Mouse (Mus musculus) limb, embryonic 11.5 days (tissue): ENCODE data around the gene Sh3d19. TPM values are rescaled to one million over a fixed set of nuclear protein-coding genes. Genes with fewer than 3 reads are reported as not detected.

ENCODE experiments used
- ATAC-seq: fragments of 200-750 bp; cut with Nextera tagmentation; 2 replicates; pipeline ENCODE4 v1.8.0; 2017; ENCODE audit warnings: low read depth; ENCODE audit not compliant: insufficient number of reproducible peaks, low FRiP score, low TSS enrichment
- DNase-seq: peaks from one replicate; pipeline ENCODE4 v3.0.0-alpha.2; 2015; ENCODE audit warnings: low spot score
- H3K27ac ChIP-seq: fragments of 300-500 bp; sonication (generic); replicated peaks from 2 replicates; pipeline ENCODE4 v1.5.1; 2014; ENCODE audit warnings: low read depth, mild to moderate bottlenecking, low read length
- H3K27me3 ChIP-seq: fragments of 300-500 bp; sonication (generic); 2 replicates; pipeline ENCODE4 v1.6.1; 2014; ENCODE audit warnings: mild to moderate bottlenecking, low read length, mixed read lengths; ENCODE audit not compliant: control insufficient read depth, insufficient read depth
- H3K36me3 ChIP-seq: fragments of 300-500 bp; sonication (generic); 2 replicates; pipeline ENCODE4 v1.6.1; 2014; ENCODE audit warnings: mild to moderate bottlenecking, low read length, moderate library complexity, mixed read lengths; ENCODE audit not compliant: control insufficient read depth, insufficient read depth
- H3K4me1 ChIP-seq: fragments of 300-500 bp; sonication (generic); 2 replicates; pipeline ENCODE4 v1.6.1; 2014; ENCODE audit warnings: low read length, mixed read lengths; ENCODE audit not compliant: control insufficient read depth, insufficient read depth
- H3K4me2 ChIP-seq: fragments of 300-500 bp; sonication (generic); 2 replicates; pipeline ENCODE4 v1.6.1; 2014; ENCODE audit warnings: low read depth, mild to moderate bottlenecking, moderate library complexity; ENCODE audit not compliant: severe bottlenecking
- H3K4me3 ChIP-seq: fragments of 300-500 bp; sonication (generic); 2 replicates; pipeline ENCODE4 v1.5.1; 2014; ENCODE audit warnings: low read depth, low read length
- H3K9ac ChIP-seq: fragments of 300-500 bp; sonication (generic); 2 replicates; pipeline ENCODE4 v1.6.1; 2014; ENCODE audit warnings: mild to moderate bottlenecking, low read length
- H3K9me3 ChIP-seq: fragments of 300-500 bp; sonication (generic); 2 replicates; pipeline ENCODE4 v1.6.1; 2016; ENCODE audit warnings: low read length; ENCODE audit not compliant: control insufficient read depth
- WGBS: fragments of 180-500 bp; shearing (Covaris S2); extraction: QIAGEN DNeasy Blood & Tissue Kit; methylation state at CpG from one replicate; pipeline ENCODE4 v1.1.7; 2014; 5-methylcytosine and 5-hydroxymethylcytosine counted together
- polyA plus RNA-seq: library from polyadenylated mRNA; unstranded; fragments of >200 nt; fragmentation: Nextera tagmentation; extraction: Ambion mirVana; gene quantifications from 2 replicates; pipeline ENCODE4 v1.2.1, GENCODE M21; 2014

Sh3d19 gene
- polyA plus RNA-seq, 1 experiment from 2014 or later: 19.4 TPM

DNA sequence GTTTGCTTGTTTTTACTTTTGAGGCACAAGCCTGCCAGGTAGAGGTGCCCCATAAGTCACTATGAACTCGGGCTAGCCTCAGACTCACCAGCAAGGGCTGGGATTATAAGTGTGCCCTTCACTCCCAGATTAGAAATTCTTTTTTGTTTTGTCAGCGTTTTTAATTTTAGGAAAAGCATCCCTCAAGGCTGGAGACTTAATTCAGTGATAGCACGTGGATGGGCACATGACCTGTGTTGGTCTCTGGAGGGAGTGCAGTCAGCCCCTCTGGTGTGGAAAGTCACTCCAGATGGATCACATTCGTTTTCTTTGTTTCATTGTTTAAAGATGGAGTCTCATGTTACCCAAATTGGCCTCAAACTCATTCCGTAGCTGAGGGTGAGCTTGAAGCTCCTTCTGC is 102.0 kb downstream of the Sh3d19 start:
- ATAC-seq: no peak
- H3K4me1 ChIP-seq: no peaks in the 10 kb centered on the region

DNA sequence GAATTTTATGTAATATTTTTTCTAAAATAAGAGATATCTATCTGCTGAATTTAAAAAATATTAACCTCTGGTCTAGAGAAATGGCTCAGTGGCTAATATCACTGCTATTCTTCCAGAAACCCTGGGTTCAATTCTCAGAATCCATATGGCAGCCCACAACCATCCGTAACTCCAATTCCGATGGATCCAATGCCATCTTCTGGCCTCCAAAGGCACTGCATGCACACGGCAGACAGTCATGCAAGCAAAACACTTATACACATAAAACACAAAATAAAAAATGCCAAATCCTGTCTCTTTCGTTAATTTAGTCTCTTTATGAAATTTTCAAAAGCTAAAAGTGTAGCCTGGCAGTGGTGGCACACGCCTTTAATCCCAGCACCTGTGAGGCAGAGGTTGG is 104.7 kb downstream of the Sh3d19 start:
- H3K4me1 ChIP-seq: no peaks in the 10 kb centered on the region

More for the DNA sequence above, 102.0 kb downstream of the Sh3d19 start:
- H3K36me3 ChIP-seq: no peaks in the 10 kb centered on the region
- WGBS: 78% methylated on average over 5 of the region's 5 CpGs
- no peak overlapping the region for H3K9ac ChIP-seq
- no peak overlapping the region for H3K27ac ChIP-seq
- no peak overlapping the region for H3K4me3 ChIP-seq
- no peak for DNase-seq
- no peaks in the 10 kb centered on the region for H3K9me3 ChIP-seq
- H3K4me2 ChIP-seq: no peak overlapping the region
- H3K27me3 ChIP-seq: no peaks in the 10 kb centered on the region

DNA sequence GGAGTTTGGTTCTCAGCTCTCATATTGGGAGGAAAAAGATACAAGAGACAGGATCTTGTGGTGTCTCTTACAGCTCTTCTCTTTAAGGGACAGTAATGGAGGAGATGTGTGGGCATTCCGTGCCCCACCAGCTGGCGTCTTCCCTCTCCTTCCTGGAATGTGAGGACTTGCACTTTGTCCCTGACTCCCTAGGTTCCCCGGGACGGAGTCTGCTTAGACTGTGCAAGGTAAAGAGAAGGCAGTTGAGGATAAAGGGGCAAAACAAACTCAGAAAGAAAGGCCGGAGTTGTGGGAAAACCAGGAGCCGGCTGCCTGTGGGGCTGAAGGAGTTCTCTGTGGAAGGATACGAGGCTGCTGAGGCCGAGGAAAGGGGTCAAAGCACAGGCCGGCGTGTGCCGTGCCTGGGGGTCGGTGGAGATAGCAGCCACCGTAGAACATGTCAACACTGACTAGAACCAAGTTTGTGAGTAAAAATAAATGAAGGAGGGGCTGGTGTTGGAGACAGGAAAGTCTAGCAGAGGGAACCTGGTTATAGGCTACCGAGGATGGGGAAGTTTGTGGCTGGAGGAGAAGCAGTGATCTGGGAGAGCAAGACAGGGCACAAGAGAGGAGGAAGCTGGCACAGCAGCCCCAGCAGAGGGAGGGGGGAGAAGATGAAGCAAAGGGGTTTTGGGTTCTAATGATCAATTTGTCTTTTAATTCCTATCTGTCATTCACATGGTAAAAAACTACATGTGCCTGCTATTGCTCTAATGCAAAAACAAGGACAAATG is 105.8 kb downstream of the Sh3d19 start:
- Histone ChIP-seq H3K27me3 (no peaks in the 10 kb centered on the region), H3K9ac (no peak overlapping the region), H3K4me3 (no peak overlapping the region), H3K4me2 (no peak overlapping the region), H3K27ac (no peak overlapping the region), H3K9me3 (no peaks in the 10 kb centered on the region), H3K36me3 (no peaks in the 10 kb centered on the region), H3K4me1 (no peaks in the 10 kb centered on the region)
- WGBS: 89% methylated on average over 14 of the region's 14 CpGs
- DNase-seq (no peak), ATAC-seq (no peak)

More for the DNA sequence above, 104.7 kb downstream of the Sh3d19 start:
- no peak for DNase-seq
- no peaks in the 10 kb centered on the region for H3K9me3 ChIP-seq
- no peak overlapping the region for H3K4me3 ChIP-seq
- WGBS: 93% methylated on average over 5 of the region's 5 CpGs
- H3K4me2 ChIP-seq: no peak overlapping the region
- ATAC-seq: no peak
- no peak overlapping the region for H3K9ac ChIP-seq
- H3K36me3 ChIP-seq: no peaks in the 10 kb centered on the region
- no peak overlapping the region for H3K27ac ChIP-seq
- H3K27me3 ChIP-seq: no peaks in the 10 kb centered on the region

DNA sequence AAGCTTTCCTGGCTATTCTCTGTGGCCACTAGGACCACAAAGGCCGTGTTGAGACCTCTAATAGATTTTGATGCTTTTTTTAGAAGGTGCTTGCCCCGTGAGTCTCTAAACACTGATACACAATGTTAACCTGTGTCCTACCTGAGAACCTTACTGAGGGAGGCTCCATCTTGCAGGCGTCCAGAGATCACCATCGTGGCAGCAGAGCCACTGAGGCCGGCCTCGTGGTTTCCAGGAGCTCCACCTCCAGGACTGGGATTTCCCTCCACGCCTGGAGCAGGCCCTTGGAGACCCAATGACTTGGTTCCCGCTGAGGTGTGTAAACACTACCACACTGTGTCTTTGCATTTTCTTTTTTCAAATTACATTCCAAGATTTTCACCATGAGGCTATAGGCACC is 112.1 kb downstream of the Sh3d19 start:
- no peak overlapping the region for H3K9ac ChIP-seq
- no peaks in the 10 kb centered on the region for H3K4me1 ChIP-seq
- H3K27ac ChIP-seq: no peak overlapping the region
- no peak overlapping the region for H3K4me2 ChIP-seq
- no peak overlapping the region for H3K4me3 ChIP-seq
- H3K27me3 ChIP-seq: no peaks in the 10 kb centered on the region
- ATAC-seq (no peak), DNase-seq (no peak)
- no peaks in the 10 kb centered on the region for H3K36me3 ChIP-seq
- H3K9me3 ChIP-seq: no peaks in the 10 kb centered on the region
- 92% methylated on average over 8 of the region's 8 CpGs for WGBS

DNA sequence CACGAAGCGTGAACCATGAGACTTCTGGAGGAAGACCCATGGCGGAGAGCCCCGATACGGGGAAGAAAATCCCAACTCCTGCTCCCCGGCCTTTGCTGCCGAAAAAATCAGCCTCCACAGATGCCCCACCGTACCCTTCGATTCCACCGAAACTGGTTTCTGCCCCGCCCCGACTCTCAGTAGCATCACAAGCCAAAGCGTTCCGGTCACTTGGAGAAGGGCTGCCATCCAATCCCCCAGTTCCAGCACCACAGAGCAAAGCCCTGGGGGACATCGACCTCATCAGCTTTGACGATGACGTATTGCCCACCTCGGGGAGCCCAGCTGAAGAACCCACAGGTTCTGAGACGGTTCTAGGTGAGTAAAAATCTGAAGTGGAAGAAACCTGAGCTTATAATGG is 114.1 kb downstream of the Sh3d19 start:
- Histone ChIP-seq H3K4me2 (no peak overlapping the region), H3K27ac (no peak overlapping the region), H3K9ac (no peak overlapping the region), H3K4me3 (no peak overlapping the region), H3K27me3 (no peaks in the 10 kb centered on the region), H3K4me1 (no peaks in the 10 kb centered on the region), H3K9me3 (no peaks in the 10 kb centered on the region), H3K36me3 (no peaks in the 10 kb centered on the region)
- ATAC-seq (no peak), DNase-seq (no peak)
- 94% methylated on average over 19 of the region's 19 CpGs for WGBS

DNA sequence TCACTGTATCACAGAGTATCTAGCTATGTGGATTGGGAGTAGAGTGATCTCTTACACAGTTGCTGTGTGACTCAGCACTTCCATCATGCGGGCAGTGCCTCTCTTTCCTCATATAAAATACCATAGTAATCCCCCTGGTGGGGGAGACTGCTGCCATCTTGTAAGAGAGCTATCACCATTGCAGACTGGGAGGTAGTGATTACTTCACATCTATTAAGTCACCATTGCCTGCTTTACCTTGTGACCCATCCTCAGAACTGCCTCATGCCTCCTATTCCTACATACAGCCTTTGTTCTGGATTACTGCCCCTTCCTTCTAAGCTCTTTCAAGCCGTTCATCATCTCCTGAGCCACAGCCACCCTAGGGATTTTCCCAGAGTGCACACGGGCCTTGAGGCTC is 117.0 kb downstream of the Sh3d19 start:
- Histone ChIP-seq H3K4me1 (no peaks in the 10 kb centered on the region), H3K9ac (no peak overlapping the region), H3K27ac (no peak overlapping the region), H3K4me2 (no peak overlapping the region), H3K9me3 (no peaks in the 10 kb centered on the region), H3K4me3 (no peak overlapping the region), H3K27me3 (no peaks in the 10 kb centered on the region), H3K36me3 (no peaks in the 10 kb centered on the region)
- ATAC-seq (no peak), DNase-seq (no peak)
- 88% methylated on average over 3 of the region's 3 CpGs for WGBS

DNA sequence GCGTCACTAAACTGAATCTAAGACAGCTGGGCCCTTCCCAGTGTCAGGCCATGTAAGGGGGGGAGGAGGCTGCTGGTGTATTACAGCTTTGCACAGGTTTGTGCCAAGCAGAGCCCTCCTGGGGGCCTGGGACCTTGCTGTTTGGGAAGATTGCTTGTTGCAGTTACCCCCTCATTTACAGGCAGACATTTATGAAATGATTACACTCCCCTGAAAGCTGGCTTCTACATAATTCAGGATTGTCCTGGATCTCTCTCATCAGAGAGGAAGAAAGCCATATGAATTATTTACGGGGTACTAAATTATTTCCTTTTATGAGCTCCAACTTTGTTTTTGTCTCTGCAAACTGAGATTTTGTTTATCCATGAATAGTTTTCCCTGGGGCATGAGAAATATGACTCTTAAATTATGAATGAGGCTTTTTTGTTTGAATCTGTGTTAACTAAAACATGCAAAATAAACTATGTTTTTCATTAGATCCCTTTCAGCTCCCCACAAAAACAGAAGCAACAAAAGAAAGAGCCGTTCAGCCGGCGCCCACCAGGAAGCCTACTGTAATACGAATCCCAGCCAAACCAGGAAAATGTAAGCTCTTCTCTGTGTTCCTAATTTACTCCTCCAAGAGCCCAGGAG is 122.4 kb downstream of the Sh3d19 start:
- H3K9ac ChIP-seq: no peak overlapping the region
- H3K27ac ChIP-seq: 0 out of 2 replicates have a peak overlapping the region, but pooled peaks have one; percentile 16
- no peak for ATAC-seq
- H3K4me1 ChIP-seq: no peaks in the 10 kb centered on the region
- DNase-seq: no peak
- H3K36me3 ChIP-seq: no peaks in the 10 kb centered on the region
- no peaks in the 10 kb centered on the region for H3K9me3 ChIP-seq
- H3K4me2 ChIP-seq: no peak overlapping the region
- H3K4me3 ChIP-seq: no peak overlapping the region
- no peaks in the 10 kb centered on the region for H3K27me3 ChIP-seq
- WGBS: 41% methylated on average over 6 of the region's 6 CpGs

DNA sequence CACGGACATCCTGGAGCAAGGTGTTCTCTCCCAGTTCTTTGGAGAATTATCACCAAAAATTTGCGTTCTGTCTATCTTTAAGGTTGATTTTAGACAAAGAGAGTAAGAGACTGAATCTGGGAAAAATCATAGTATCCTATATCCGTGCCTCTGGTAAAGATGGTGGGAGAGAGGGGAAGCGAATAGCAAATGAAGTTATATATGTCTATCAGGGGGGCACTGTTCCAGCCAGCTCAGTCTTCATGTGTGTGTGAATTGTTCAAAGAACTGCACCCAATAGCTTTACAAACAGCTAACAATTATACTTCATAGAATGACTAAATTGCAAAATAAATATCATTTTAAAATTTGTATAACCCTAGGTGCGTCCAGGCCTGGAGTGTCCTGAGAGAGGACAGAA is 123.0 kb downstream of the Sh3d19 start:
- Histone ChIP-seq H3K9me3 (no peaks in the 10 kb centered on the region), H3K4me1 (no peaks in the 10 kb centered on the region), H3K9ac (no peak overlapping the region), H3K36me3 (no peaks in the 10 kb centered on the region), H3K27ac (0 out of 2 replicates have a peak overlapping the region, but pooled peaks have one; percentile 16), H3K27me3 (no peaks in the 10 kb centered on the region), H3K4me2 (no peak overlapping the region), H3K4me3 (no peak overlapping the region)
- WGBS: 80% methylated on average over 5 of the region's 5 CpGs
- ATAC-seq (no peak), DNase-seq (no peak)
